Mouse (Mus musculus): ENCODE data around the gene Timp2. TPM values are rescaled to one million over a fixed set of nuclear protein-coding genes. Genes with fewer than 3 reads are reported as not detected.

Gene Timp2
- total RNA-seq, 1 experiment from 2014 or later = 78.9 TPM

Other genes with a start within 250 kb of the Timp2 start
- 0.08 and 0.15 TPM in 2 replicates for gene Dnah17, start 225.1 kb downstream of the Timp2 start, total RNA-seq (2021)
- gene Cyth1, start 107.1 kb downstream of the Timp2 start, total RNA-seq (2021) = 48.7 and 60.8 TPM in 2 replicates
- 23.0 and 24.2 TPM in 2 replicates for gene Usp36, start 65.5 kb downstream of the Timp2 start, total RNA-seq (2021)
- gene Cep295nl, start 13.2 kb downstream of the Timp2 start, total RNA-seq (2021) = 0.67 and 1.7 TPM in 2 replicates
- 51.1 and 59.7 TPM in 2 replicates for gene Lgals3bp, start 46.4 kb upstream of the Timp2 start, total RNA-seq (2021)
- gene Cant1, start 63.3 kb upstream of the Timp2 start, total RNA-seq (2021) = 25.3 and 28.4 TPM in 2 replicates
- gene C1qtnf1, start 72.5 kb upstream of the Timp2 start, total RNA-seq (2021) = 23.7 and 29.2 TPM in 2 replicates
- 12.1 and 12.4 TPM in 2 replicates for gene Engase, start 121.1 kb upstream of the Timp2 start, total RNA-seq (2021)

All from adrenal gland, postnatal 14 days (tissue).